Mouse (Mus musculus): Measurements from ENCODE around the gene Taf8. TPM values are rescaled to one million over a fixed set of nuclear protein-coding genes. Genes with fewer than 3 reads are reported as not detected.
"Not testable (repeated sequence)": the region's sequence is repeated elsewhere in the genome, so short reads cannot be mapped to it uniquely, and the experiment has no call there.

The Taf8 gene
- total RNA-seq, 2 experiments from 2014 or later: 35.6 to 71.9 TPM

DNA sequence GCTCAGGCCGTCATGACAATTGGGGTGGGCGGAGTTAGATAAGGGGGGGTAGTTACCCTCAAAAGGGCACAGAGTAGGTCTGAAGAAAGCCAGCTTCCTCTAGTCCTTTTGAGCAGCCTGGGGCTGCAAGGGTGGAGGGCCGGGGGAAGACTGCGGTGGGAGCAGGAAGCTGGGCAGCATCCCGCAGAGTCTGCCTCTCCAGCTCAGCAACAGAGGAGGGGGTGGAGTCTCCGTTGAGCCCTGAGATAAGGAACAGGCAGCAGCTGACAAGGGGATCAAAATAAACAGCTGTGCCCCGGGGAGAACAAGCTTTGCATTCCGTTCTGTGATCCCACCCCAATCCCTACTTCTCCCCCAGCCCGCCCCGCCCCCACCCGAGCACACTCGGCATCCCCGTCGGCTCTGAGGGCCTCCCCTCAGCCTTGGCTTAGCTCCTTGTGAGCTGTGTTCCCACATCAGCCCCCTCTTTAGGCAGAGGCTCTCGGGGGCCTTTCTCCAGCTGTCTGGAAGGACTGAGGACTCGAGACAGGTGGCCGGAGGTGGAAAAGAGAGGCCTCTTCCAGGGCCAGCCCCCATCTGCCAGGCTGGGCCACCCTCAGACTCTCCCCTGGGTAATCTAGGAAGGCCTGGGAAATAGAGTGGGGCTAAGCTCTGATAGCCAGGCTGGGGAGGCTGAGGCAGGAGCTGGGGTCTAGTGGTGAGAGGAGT, 19.6 kb upstream of the Taf8 start:
- peak; percentile 84 for ATAC-seq (replicated peaks; ENCODE audit: low FRiP score, poor library complexity, severe bottlenecking)

DNA sequence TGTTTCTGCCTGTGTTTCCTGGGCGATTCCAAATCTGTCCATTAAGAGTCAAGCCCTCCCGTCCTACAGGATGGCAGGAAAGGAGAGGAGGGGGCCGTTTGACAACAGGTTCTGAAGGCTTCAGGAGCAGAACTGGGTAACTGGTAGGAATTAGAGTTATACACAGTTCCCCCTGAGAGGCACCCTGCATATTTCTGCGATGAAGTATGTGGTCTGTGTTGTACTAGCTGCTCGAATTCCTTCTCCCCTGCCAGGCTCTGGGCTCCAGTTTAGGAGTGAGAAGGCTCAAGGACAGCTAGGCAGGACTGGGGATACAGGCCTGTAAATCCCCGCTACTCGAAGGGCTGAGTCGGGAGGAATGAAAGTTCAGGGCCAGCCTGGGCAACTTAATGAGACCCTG, 16.1 kb upstream of the Taf8 start:
- ATAC-seq (replicated peaks; ENCODE audit: low FRiP score, poor library complexity, severe bottlenecking): no peak

- ATAC-seq (replicated peaks; ENCODE audit: low FRiP score, poor library complexity, severe bottlenecking): no peak
Measured at GRCm38 (mm10) chr17:47516232-47516631, 14.1 kb upstream of the Taf8 start.

DNA sequence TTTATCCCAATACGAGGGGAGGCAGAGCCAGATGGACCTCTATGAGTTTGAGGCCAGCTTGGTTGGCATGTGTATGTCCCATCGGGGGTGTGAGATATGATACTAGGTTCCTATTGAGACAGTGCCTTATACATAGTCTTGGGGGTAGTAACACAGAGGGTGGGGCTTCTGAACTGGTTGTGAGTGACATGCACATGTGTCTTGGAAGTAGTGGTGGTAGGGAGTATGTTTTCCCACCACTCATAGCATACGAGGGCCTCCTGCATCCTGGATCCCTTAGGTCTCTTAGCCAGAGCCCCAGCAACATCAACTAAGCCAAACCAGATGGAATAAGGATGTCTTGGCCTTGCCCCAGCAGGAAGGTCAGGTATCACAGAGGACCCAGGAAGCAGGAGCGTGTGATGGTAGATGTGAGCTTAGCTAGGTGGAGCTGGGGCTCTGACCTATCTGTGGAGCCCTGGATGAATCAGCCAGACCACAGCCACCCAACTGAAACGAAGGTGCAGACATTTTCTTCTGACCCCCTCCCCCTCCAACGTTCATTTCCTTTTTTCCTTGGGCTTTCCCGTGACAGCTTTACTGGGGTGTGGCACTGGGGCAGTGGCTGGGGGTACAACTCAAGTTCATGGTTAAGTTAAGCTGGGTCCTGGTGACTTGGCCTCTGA, 13.2 kb upstream of the Taf8 start:
- no peak for ATAC-seq (replicated peaks; ENCODE audit: low FRiP score, poor library complexity, severe bottlenecking)

DNA sequence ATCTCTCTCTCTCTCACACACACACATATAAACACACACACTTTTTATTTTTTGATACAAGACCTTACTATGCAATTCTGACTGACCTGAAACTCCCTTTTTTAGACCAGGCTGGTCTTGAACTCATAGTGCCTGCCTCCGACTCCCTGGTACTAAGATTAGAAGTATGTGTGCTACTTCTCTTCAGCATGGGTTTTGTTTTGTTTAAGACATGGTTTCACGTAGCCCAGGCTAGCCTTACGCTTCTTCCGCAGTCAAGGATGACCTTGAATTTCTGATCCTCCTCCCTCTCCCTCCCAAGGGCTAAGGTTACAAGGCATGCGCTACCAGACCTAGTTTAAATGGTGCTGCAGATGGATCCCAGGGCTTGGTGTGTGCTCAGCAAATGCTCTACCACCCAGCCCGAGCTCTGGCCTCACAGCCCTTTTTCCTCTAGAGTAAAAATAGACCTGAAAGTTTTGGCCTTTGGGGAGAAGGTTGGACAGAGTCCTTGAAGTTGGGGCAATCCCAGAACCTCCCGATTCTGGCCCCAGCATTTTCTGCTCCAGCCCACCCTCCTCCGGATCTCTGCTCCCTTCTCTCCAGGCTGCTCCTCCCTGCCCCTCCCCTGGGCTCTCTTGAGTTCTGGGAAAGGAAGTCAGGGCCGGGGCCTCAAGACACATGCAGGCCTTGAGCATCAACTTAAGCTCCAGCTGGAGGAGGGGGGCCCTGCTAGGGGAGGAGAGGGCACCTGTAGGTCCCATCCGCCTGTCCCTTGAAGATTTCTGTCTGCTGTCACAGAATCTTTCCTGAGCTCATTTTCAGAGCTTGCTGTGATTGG, 11.1 kb upstream of the Taf8 start:
- ATAC-seq (replicated peaks; ENCODE audit: low FRiP score, poor library complexity, severe bottlenecking): no peak

DNA sequence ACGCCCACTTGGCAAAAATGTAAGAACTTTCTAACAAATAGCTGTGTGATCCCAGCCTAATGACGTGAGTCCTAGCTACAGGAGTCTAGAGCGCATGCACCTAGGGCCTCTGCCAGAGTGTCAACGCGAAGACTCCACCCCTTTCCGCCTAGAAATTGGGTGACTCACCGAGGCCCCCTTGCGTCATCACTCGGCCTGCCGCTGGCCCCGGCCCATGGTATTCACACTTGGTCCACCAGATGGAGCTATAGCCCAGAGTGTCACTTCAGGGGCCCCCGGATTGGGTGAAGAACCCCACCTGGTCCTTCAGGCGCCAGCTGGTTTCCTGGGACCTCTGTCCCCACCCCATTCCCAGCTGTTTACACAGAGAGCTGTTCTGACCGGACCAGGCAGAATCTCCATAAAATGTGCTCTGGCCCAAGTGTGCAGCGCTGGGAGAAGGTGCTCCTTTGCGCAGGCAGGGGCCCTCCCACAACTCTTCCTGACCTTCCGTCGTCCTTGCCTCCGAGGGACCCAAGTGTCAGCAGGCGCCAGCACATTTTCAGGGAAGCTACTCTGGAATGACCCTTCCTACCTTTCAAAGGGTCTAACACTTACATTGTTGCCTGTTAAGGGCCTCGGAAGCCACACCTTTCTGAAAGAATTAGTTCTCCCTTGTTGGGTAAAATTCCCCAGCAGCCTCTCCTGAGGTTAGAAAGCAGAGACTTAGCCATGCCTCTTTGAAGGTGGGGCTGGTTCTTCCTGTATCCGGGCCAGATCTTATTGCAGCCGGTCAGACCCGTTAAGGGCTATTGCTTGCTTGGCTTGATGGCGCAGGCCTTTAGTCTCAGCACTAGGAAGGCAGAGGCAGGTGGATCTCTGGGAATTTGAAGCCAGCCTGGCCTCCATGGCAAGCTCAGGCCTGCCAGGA, 9.3 kb upstream of the Taf8 start:
- peak; percentile 88 for ATAC-seq (replicated peaks; ENCODE audit: low FRiP score, poor library complexity, severe bottlenecking)

GRCm38 (mm10) chr17:47509031-47509705, 7.1 kb upstream of the Taf8 start:
- no peak for ATAC-seq (replicated peaks; ENCODE audit: low FRiP score, poor library complexity, severe bottlenecking)

DNA sequence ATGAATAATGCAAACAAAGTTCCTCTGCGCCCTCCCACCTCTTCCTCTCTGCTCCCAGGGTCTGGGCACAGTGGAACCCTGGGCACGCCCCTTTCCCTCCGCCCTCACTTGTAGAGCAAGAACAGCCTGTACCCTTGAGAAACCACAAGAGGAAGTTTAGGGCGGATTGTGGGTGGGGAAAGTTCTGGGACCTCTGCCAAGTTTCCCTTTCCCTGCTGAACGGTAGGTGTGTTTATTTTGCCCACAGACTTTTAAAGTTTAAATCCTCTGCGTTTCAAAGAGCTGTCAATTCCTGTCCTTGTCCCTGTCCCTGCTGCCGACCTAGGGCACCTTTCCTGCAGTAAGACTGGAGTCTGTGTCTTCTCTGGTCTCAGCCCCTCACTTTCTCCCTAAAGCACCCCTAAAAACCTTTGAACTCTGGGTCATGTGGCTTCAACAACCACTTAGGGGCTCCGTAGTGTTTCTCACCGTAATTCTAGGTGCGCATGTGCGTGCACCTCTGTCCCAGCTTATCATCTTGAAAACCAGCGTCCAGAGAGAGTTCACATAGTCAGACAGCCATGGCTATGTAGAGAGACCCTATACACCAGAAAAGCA, 6.0 kb upstream of the Taf8 start:
- peak; percentile 63 for ATAC-seq (replicated peaks; ENCODE audit: low FRiP score, poor library complexity, severe bottlenecking)

- no peak for ATAC-seq (replicated peaks; ENCODE audit: low FRiP score, poor library complexity, severe bottlenecking)
Measured at GRCm38 (mm10) chr17:47507523-47507922, 5.4 kb upstream of the Taf8 start.

DNA sequence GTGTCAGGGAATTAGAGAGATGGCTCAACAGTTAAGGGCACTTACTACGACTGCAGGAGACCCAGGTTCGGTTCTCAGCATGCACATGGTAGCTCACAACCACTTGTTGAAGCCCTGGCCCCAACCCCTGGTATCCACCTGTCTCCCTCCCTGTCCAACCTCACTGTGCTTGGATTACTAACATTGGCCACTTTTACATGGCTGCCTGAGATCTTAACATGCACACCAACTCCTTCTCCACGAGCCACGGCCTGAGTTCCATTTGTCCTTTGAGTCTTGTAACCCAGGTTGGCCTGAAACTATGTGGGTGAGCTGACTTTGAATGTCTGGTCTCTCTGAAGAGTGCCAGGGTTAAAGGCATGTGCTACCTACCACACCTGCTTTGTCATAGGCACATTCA, 4.6 kb upstream of the Taf8 start:
- ATAC-seq (replicated peaks; ENCODE audit: low FRiP score, poor library complexity, severe bottlenecking): no peak

GRCm38 (mm10) chr17:47506042-47506441, 4.0 kb upstream of the Taf8 start:
- ATAC-seq (replicated peaks; ENCODE audit: low FRiP score, poor library complexity, severe bottlenecking): no peak

DNA sequence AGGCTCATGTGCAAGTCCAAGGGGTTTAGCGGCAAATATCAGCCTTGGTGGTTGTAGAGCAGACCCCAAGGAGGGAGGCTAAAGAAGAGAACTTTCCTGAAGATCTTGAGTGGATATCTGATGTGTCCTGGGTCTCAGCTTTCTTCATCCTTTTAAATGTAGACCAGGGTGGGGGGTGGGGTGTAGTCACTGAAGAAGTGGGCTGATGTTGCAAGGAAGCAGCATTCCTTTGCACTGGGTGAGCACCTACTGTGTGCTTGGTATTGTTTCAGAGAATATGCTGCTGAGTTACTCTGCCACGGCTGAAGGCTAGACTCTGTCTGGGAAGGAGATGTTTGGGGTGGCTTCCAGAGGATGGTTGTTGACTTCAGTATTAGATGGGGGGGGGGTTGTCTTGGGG, 3.5 kb upstream of the Taf8 start:
- no peak for ATAC-seq (replicated peaks; ENCODE audit: low FRiP score, poor library complexity, severe bottlenecking)

- no peak for ATAC-seq (replicated peaks; ENCODE audit: low FRiP score, poor library complexity, severe bottlenecking)
Measured at GRCm38 (mm10) chr17:47504941-47505346, 2.9 kb upstream of the Taf8 start, which contains the start of gene Ccnd3. TSS of gene Ccnd3 (plus strand) at chr17:47505051.

- ATAC-seq (replicated peaks; ENCODE audit: low FRiP score, poor library complexity, severe bottlenecking): no peak
Measured at GRCm38 (mm10) chr17:47504228-47504627, 2.1 kb upstream of the Taf8 start.

GRCm38 (mm10) chr17:47503689-47504088, 1.6 kb upstream of the Taf8 start:
- no peak for ATAC-seq (replicated peaks; ENCODE audit: low FRiP score, poor library complexity, severe bottlenecking)

DNA sequence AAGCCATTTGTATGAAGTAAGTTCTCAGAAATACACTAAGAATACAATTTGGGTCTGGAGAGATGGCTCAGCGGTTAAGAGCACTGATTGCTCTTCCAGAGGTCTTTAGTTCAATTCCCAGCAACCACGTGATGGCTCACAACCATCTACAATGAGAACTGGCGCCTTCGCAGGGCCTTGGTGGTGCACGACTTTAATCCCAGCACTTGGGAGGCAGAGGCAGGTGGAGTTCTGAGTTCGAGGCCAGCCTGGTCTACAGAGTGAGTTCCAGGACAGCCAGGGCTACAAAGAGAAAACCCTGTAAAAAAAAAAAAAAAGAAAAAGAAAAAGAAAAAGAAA, 584 bp upstream of the Taf8 start:
- not testable (repeated sequence) for ATAC-seq (replicated peaks; ENCODE audit: low FRiP score, poor library complexity, severe bottlenecking)

DNA sequence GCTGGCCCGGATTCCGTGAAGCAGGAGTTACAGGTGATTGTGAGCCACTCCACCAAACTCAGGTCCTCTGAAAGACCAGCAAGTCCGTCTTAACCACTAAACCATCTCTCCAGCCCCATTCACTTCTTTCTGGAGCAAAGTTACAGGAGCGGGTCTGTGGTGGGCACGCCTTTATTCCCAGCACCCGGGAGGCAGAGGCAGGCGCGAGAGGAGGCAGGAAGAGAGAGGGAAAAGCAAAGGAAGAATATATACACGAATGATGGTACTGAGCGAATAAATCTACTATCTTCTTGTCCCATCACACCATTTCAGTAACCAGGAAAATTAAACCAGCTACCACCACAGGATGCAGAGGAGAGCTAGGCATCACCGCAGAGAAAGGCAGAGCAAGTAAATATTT, 561 bp downstream of the Taf8 start:
- ATAC-seq (replicated peaks; ENCODE audit: low FRiP score, poor library complexity, severe bottlenecking): peak; percentile 35

DNA sequence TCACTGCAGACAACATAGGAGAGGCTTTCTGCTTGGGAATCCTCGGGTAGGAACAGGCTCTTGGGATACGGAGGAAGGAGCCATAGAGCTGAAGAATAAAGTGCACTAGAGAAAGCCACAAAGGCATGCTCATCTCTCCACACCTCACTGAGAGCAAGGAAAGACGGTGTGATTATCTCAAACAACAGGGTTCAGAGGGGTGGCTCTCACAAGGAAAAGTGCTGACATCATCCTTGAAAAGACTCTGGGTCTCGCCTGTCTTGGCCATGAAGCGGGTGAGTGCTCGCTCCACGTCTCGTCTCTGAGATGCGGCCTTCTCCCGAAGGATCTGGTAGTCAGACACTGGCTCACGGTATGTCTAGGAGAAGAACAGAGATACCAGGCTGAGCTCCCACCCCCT, 8.0 kb downstream of the Taf8 start:
- ATAC-seq (replicated peaks; ENCODE audit: low FRiP score, poor library complexity, severe bottlenecking): no peak

DNA sequence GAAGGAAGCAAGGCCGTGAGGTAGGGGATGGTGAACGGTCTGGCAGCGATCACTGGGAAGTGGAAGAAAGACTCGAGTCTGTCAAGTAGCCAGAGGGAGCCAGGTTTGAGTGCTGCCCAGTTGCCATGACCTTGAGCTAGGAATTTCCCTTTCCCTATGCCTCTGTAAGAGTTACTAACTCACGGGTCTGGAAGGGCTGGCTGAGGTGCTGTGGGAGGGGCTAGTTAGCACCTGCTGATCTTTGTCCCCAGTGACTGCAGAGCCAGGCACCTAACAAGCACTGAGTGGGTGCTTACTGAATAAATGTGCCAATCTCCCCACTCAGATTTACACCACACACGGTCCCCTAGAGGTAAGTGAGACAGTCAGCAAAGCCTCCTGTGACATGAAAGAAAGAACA, 8.4 kb downstream of the Taf8 start:
- no peak for ATAC-seq (replicated peaks; ENCODE audit: low FRiP score, poor library complexity, severe bottlenecking)

Measured in erythroid progenitor cell, adult 5-6 weeks (primary cell).